Mouse (Mus musculus) limb, embryonic 14.5 days (tissue): ENCODE results near the gene Acot11. TPM values are rescaled to one million over a fixed set of nuclear protein-coding genes. Genes with fewer than 3 reads are reported as not detected.

Experiments
- ATAC-seq: fragments of 200-750 bp; cut with Nextera tagmentation; 2 replicates; pipeline ENCODE4 v1.8.0; 2017; ENCODE audit warnings: low read depth, moderate number of reproducible peaks, moderate TSS enrichment; ENCODE audit not compliant: low FRiP score
- DNase-seq: peaks from one replicate; pipeline ENCODE4 v3.0.0-alpha.2; 2015; ENCODE audit warnings: low spot score
- H3K27ac ChIP-seq: fragments of 300-500 bp; sonication (generic); replicated peaks from 2 replicates; pipeline ENCODE4 v1.5.1; 2014; ENCODE audit warnings: low read depth, mild to moderate bottlenecking, low read length, moderate library complexity, mixed read lengths
- H3K27me3 ChIP-seq: fragments of 300-500 bp; sonication (generic); 2 replicates; pipeline ENCODE4 v1.6.1; 2014; ENCODE audit warnings: low read length, mixed read lengths; ENCODE audit not compliant: control insufficient read depth, insufficient read depth
- H3K36me3 ChIP-seq: fragments of 300-500 bp; sonication (generic); 2 replicates; pipeline ENCODE4 v1.6.1; 2014; ENCODE audit warnings: mild to moderate bottlenecking, low read length, moderate library complexity, mixed read lengths; ENCODE audit not compliant: control insufficient read depth, insufficient read depth
- H3K4me1 ChIP-seq: fragments of 300-500 bp; sonication (generic); 2 replicates; pipeline ENCODE4 v1.6.1; 2014; ENCODE audit warnings: antibody characterized with exemption, low read length, mixed read lengths; ENCODE audit not compliant: control insufficient read depth, insufficient read depth
- H3K4me2 ChIP-seq: fragments of 300-500 bp; sonication (generic); replicated peaks from 2 replicates; pipeline ENCODE4 v1.6.1; 2014; ENCODE audit warnings: low read depth, mild to moderate bottlenecking, low read length, moderate library complexity; ENCODE audit not compliant: severe bottlenecking
- H3K4me3 ChIP-seq: fragments of 300-500 bp; sonication (generic); replicated peaks from 2 replicates; pipeline ENCODE4 v1.5.1; 2014; ENCODE audit warnings: low read length
- H3K9ac ChIP-seq: fragments of 300-500 bp; sonication (generic); 2 replicates; pipeline ENCODE4 v1.6.1; 2014; ENCODE audit warnings: mild to moderate bottlenecking, low read depth, low read length, moderate library complexity; ENCODE audit not compliant: severe bottlenecking
- H3K9me3 ChIP-seq: fragments of 300-500 bp; sonication (generic); 2 replicates; pipeline ENCODE4 v1.6.1; 2016; ENCODE audit warnings: low read length; ENCODE audit not compliant: control insufficient read depth
- POLR2A ChIP-seq: fragments of 200-500 bp; IDR thresholded peaks from 2 replicates; pipeline ENCODE4 v1.8.0; 2012; ENCODE audit warnings: inconsistent platforms, mild to moderate bottlenecking, moderate library complexity, borderline replicate concordance; ENCODE audit not compliant: insufficient read depth, insufficient read length; ENCODE audit errors: extremely low read depth
- WGBS: fragments of 180-500 bp; shearing (Covaris S2); extraction: QIAGEN DNeasy Blood & Tissue Kit; methylation state at CpG from one replicate; pipeline ENCODE4 v1.1.7; 2014; 5-methylcytosine and 5-hydroxymethylcytosine counted together
- polyA plus RNA-seq, 2 experiments: library from polyadenylated mRNA; depleted of rRNA in 1 of 2; stranded (reverse) in 1 of 2; unstranded in 1 of 2; fragments of >200 nt; fragmentation: Nextera tagmentation in 1 of 2; extraction: Ambion mirVana in 1 of 2; gene quantifications; 2 replicates each; pipeline versions ENCODE4 v1.2.1 to v1.2.3; 2012 to 2014

Gene Acot11
- polyA plus RNA-seq, 2 experiments, result 4.3 to 6.1 TPM

GRCm38 (mm10) chr4:106819404-106819803, 14.6 kb upstream of the Acot11 start:
- Histone ChIP-seq H3K4me1 (peaks cover 9% of the 10 kb centered on the region; the same call in 1 of the 2 replicates), H3K9me3 (no peaks in the 10 kb centered on the region), H3K4me2 (no peak overlapping the region), H3K36me3 (no peaks in the 10 kb centered on the region), H3K27me3 (no peaks in the 10 kb centered on the region), H3K9ac (no peak overlapping the region), H3K4me3 (no peak overlapping the region), H3K27ac (no peak overlapping the region)
- DNase-seq, result no peak
- no peak for ATAC-seq
- no peak for TF ChIP-seq POLR2A

DNA sequence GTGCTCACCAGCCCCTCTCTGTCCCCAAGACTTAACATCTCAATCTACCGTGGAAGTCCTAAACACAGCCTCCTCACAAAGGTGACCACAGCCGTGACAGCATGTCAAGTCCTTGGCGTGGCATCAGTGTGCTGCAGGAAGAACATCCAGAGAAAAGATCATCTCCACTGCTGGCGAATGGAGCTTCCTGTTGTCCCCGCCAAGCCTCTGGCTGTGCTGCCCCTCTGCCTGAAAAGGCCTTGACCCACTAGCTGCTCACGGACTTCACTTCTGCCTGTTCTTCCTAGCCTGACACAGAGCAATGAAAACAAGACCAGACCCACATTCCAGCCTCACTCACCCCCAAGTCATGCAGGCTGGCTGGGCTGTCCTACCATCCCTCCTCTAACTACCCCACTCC, 13.5 kb upstream of the Acot11 start:
- TF ChIP-seq POLR2A, result no peak
- WGBS, result 76% methylated on average over 6 of the region's 6 CpGs
- H3K27ac ChIP-seq, result no peak overlapping the region
- H3K4me1 ChIP-seq, result peaks cover 9% of the 10 kb centered on the region; the same call in 1 of the 2 replicates
- no peaks in the 10 kb centered on the region for H3K27me3 ChIP-seq
- no peak overlapping the region for H3K4me2 ChIP-seq
- H3K9ac ChIP-seq, result no peak overlapping the region
- no peaks in the 10 kb centered on the region for H3K36me3 ChIP-seq
- DNase-seq (no peak), ATAC-seq (no peak)
- no peaks in the 10 kb centered on the region for H3K9me3 ChIP-seq
- H3K4me3 ChIP-seq, result no peak overlapping the region

DNA sequence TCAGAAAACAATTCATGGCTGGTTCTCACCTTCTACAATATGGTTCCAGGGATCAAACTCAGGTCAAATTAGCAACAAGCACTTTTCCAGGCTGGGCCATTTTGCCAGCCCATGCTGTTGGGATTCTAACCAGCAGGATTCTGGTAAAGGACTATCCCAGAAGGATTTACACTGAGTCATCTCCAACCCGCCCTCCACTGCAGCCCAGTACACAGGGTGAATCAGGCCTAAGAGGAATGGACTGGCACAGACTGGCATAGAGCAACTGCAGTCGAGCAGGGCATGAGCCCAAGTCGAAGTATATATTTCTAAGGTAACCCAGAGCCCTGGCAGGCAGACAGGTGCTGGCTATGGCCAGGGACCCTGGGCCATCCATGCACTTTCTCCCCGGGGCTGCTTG, 12.2 kb upstream of the Acot11 start:
- Histone ChIP-seq H3K9ac (no peak overlapping the region), H3K27me3 (no peaks in the 10 kb centered on the region), H3K4me3 (no peak overlapping the region), H3K4me2 (no peak overlapping the region), H3K36me3 (no peaks in the 10 kb centered on the region), H3K9me3 (no peaks in the 10 kb centered on the region), H3K27ac (no peak overlapping the region), H3K4me1 (peaks cover 9% of the 10 kb centered on the region; the same call in 1 of the 2 replicates)
- no peak for ATAC-seq
- TF ChIP-seq POLR2A, result no peak
- no peak for DNase-seq
- 87% methylated on average over 4 of the region's 4 CpGs for WGBS

GRCm38 (mm10) chr4:106815396-106816324, 10.9 kb upstream of the Acot11 start:
- DNase-seq (no peak), ATAC-seq (no peak; the same call in 1 of the 2 replicates)
- Histone ChIP-seq H3K27ac (no peak overlapping the region), H3K27me3 (no peaks in the 10 kb centered on the region), H3K36me3 (no peaks in the 10 kb centered on the region), H3K9me3 (no peaks in the 10 kb centered on the region), H3K4me1 (peaks cover 9% of the 10 kb centered on the region; the same call in 1 of the 2 replicates), H3K4me3 (no peak overlapping the region), H3K9ac (no peak overlapping the region), H3K4me2 (peak overlapping the region; percentile 32)
- no peak for TF ChIP-seq POLR2A
- 29% methylated on average over 21 of the region's 25 CpGs for WGBS

GRCm38 (mm10) chr4:106811162-106811561, 6.4 kb upstream of the Acot11 start:
- no peak overlapping the region for H3K9ac ChIP-seq
- TF ChIP-seq POLR2A, result no peak
- ATAC-seq, result no peak
- DNase-seq, result no peak
- no peak overlapping the region for H3K4me3 ChIP-seq
- no peaks in the 10 kb centered on the region for H3K9me3 ChIP-seq
- whole genome bisulfite sequencing, result 89% methylated on average over 8 of the region's 8 CpGs
- H3K4me1 ChIP-seq, result peaks cover 5% of the 10 kb centered on the region; the same call in 1 of the 2 replicates
- H3K27me3 ChIP-seq, result no peaks in the 10 kb centered on the region
- H3K4me2 ChIP-seq, result no peak overlapping the region
- H3K36me3 ChIP-seq, result no peaks in the 10 kb centered on the region
- H3K27ac ChIP-seq, result no peak overlapping the region
